Mouse (Mus musculus) kidney, postnatal 36 days (tissue): ENCODE results near the gene Abhd10.

Source experiments
- DNase-seq, 2 experiments: peaks; one replicate each; pipeline ENCODE4 v3.0.0; 2021 to 2022; ENCODE audit warnings: mixed read lengths in 2 of 2

Abhd10 gene

DNA sequence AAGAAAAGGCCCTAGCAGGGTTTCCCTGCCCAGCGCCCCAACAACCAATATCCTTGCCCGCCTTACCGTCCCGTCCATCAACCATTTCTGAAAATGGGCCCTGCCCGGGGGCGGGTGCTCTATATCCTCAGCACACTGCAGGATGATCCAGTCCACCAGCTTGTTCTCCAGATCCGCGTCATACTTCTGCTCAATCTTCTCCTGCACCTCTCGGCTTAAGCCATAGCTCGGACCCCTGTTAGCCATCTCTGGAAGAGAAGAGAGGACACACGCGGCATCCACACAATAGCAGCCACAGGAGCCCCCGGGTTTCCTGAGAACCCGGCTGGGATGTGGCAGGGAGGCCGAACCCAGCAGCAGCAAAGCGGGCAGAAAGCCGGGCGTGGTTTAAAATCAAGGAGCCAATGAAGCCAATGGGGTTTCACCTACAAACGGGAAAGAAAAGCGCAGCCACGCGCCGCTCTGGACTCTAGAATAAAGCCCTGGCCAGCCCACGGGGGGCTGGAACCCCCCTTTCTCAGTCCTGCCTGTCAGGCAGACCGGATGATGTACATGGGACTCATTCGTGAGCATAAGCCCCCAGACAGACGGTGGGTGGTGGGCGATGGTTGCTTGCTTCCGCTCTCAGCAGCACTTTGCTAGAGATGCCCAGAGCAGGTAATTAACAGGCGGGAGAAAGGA is 18.6 kb downstream of the Abhd10 start, which contains the start of gene Tagln3:
TSS of gene Tagln3 (minus strand) at position 548 of the 681 bp plus-strand sequence.
- peak in 1 of 2 experiments; percentile 34 for DNase-seq

DNA sequence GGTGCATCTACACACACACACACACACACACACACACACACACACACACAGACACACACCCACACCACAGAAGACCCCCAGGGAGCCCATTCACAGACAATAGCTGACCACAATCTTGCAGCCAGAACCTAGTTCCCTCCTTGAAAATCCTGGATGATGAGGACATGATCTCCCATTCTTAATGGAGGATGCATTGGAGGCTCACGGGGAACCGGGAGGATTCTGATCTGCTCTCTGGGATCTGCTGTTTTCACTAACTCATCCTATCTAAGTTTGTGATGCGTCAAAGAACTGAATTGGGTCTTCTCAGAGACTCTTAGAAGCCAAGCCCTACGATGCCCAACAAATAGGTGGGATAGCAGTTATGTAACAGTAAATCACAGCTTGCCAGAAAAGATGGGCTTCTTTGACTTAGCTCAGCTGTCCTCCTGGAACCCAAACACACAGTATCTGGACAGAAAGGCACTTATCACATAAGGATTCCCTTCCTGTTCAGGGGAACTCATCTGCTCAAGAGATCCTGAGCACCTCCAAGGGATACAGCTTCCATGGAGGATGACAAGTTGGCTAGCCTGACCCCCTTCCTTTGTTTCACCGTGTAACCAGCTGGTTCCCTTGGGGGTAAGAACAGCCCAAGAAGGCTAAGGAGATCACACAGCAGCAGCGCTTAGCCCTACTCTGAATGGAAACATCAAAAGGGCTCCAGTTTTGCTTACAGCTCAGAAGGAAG is 19.4 kb downstream of the Abhd10 start:
- DNase-seq = no peak

DNA sequence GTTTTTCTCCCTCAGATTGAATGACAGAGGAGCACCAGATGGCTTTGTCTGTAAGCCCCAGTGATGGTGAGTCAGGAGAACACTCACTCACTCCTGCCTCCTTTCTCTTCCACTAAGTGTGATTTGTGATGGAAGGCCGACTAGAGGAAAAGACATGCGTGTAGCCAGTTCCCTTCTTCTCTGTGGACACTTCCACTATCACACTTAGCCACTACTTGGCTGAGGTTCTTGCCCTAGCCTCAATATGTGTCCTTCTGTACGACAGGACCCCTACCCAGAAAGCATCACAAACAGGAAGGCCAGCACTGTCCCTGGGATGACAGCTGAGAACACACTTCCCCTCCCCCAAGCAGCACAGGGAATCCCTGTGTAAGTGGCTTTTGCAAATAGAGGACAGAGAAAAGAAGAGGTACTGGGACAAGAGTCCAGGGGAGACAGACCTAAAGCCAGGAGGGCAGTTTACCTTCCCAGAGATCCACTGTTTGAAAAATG is 20.2 kb downstream of the Abhd10 start:
- DNase-seq = no peak

DNA sequence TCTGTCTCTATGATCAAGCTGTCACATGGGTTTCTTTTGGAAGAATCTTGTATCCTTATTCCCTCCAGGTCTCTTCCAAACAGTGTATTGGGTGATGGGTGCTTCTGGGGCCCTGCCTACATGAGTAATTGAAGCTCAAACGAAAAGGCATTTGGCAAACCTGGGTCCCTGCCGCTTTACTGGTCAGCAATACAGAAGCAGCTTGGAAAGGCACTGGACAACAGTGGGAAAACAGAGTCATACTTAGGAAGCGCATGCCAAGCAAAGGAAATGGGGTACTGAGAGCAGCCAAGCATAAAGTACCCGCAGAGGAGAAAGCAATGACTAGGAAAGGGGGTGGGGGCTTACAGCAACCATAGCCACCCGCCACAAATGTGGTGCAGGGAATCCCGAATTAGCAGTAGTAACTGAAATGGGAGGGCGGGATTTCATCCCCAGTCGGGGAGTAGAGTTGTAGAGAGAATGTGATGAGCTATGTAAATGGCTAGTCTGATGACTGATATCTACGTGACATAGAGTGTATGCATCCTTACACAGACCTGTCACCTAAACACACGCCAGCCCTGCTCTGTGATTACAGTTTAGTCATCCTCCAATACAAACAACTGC is 22.6 kb downstream of the Abhd10 start:
- no peak for DNase-seq

DNA sequence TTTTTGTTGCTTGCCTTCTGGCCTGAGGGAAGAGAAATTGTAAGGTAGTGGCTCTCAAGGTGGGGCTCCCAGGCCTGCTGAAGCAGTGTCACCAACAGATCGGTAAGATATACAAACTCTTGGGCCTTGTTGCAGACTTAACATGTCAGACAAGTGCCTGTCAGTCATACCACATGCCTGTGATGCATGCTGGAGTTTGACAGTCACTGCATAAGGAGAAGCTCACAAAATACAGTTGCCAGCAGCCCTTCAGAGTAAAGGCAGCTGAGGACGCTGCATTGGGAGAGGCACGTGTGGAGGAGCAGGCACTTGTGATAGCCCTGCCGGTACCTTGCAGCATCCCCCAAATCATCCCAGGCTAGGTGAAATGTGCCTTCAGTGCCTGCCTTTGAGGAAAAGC is 24.5 kb downstream of the Abhd10 start:
- no peak for DNase-seq

DNA sequence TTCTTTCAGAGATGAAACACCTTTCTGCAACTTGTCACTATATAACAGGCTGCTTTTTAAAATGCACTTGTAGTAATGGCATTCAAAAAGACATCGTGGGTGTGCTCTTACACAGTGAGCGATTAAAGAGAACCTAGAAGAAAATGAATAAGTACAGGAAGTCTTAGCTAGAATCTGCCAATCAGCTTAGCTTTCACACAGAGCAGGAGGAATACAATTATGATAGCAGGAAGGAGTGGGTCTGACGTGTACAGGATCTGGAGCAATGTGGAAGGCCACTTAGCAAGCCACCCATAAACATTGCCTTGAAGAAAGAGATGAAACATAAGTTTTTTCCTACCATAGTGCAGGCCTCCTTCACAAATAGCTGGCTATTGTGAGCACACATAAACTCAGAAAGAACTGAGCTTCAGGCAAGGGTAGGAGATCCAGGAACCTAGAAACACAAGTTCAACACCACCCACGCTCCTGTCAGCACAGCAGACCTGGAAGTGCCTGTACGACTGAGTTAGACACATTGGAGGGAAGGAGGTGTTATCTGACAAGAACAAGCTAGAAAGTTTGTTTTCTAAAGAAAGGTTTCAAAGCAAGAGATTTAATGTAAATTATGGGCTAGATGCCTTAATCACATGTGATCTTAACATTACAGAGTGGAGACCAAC is 28.1 kb downstream of the Abhd10 start:
- no peak for DNase-seq

DNA sequence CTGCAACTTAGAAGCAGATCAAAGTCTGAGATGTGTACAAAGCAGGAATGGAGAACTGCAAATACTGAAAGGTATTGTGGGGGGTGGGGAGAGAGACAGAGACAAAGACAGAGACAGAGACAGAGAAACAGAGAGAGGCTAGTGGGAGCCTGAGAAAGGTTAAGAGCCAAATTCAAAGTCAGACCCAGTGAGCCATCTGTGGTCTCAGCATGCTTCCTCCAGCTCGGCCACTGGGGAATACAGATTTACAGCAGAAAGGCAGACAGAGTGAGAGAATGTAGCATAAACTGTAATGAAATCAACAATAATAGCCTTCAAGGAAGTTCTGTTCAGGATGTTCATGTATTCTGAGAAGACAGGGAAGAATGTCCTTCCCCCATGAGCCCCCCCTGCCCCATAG is 28.9 kb downstream of the Abhd10 start:
- no peak for DNase-seq

DNA sequence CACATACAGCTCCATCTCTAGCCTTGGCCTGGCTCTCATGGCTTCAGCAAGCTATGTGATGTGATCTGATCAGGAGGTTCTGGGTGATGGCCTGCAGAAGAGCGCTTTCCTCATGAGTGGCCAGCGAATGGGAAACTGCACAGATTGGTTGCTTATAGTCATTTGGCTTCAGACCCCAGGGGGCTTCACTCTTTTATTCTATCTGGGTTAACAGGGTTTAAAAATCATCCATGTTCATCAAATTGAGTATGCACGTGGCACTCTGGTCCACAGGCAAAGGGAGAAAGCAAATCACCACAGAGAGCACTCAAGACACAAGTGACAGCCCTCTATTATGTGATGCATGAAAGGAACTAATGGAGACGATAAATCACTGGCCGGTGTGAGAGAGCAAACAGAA is 29.5 kb downstream of the Abhd10 start:
- DNase-seq = no peak

DNA sequence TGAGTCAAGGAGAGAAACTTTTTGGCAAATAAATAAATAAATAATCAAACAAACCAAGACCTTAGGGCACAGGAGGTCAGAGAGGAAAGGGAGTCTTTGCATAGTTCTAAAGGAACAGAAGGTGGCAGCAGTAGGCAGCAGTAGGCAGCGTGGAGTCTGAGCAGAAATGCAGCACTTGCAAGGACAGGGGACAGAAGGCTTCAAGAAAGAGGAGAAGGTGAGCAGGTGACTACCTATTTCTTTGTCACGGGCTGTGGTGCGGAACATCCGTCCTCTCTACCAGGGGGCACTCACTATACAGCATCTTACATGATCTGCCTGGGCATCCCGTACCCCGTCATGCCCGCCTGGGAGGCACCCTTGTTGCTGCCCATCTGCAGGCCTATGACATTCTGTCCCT is 31.5 kb downstream of the Abhd10 start:
- DNase-seq = peak; percentile 16 to 35

DNA sequence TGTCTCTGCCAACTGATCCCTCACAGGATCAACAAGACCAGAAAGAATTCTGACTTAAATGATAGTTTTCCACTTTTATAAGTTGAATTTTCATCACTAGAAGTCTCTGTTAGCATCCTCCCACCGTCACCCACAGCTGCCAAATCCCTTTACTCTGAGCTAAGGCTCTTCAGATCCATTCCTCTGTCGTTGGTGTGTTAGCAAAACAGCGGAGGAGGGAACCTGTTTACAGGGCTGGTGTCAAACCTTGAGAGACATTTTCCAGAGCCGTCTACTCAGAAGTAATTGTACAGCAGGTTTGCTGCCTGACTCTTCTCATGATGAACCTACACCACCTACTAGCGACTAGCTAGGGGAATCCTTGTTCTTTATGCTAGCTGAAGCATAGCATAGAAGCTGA is 43.5 kb downstream of the Abhd10 start:
- DNase-seq = no peak

DNA sequence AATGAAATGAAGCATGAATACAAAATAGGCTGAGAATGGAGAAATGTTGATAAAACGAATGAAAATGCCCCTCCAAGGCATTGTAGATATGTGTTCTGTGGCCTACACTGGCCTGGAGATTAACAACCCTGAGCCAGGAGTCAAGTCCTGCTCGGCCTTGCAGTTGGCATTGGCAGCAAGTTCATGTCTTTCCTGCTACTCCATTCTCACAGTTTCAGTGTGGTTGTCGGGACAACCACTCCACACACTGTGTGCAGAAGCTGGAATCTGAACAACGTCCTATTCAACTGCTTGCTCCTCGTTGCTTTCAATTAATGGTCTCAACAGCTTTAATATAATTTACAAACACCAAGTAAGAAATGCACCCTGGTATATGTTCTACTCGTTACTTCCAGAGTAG is 44.8 kb downstream of the Abhd10 start:
- no peak for DNase-seq

DNA sequence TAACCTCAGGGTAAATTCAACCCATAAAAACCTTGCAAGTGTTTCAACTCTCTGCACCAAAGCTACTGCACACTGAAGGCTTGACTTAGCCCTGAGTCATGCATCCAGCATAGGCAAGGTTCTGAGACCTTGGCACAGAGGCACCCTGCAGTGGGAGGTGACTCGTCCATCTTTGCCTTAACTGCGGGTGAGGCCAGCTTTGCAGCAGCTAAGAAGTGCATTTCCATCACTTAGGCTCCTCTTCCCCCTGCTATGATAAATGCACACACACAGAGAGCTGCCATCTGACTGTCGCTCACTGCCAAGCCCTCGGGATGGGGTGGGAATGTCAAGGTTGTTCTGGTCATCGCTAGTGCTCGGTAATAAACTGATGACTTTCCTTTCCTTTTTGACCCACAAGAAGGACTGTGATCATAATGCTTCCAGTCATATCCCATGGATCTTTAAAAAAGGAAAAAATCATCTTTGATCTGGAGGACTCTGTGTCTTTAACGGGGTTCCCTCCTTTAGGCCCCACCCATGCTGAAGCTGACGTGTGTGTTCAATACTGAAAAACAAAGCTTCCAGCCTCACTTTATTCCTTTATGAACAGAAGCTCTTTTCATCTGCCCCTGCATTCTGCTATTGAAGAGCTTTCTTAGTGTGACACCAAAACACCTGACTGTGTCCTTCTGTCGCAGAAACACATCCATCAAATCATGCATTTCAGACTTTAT is 47.2 kb downstream of the Abhd10 start:
- no peak for DNase-seq

DNA sequence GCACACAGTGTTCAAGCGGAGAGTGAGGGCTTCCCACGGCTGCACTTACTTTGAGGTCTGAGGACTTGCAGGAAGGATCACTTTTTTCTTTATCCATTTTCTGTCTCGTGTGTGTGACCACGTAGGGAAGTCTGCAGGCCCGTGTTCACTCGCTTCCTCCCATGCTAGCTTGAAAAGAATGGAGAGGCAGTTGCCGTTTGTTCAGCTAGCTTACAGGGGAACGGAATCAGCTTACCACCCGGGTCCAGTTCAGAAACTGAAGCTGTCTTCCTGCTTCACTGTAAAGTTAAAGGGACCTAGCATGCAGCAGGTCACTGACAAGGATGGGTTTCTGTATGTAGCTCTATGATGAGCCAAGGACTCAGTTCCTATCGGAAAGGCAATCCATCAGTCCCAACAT is 49.2 kb downstream of the Abhd10 start, which contains the start of gene Tmprss7:
TSS of gene Tmprss7 (minus strand) at position 101 of the 400 bp plus-strand sequence.
- DNase-seq = no peak

DNA sequence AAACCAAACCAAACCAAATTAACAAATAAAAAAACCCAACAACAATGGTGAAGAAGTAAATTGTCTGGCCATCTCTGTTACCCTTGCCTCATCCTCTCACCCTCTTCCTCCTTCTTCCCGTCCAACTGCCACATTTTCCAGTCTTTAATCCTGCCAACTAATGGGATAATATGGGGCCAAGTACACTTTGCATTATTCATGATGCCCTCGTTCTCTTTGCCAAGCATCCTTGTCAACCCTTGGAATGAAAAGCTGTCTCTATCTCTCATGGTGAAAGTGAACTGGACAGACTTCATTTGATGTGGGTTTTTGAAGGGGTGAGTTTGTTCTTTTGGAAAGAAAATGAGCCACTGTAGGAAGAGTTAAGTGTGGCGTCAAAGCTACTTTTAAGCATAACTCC is 49.9 kb downstream of the Abhd10 start:
- no peak for DNase-seq

DNA sequence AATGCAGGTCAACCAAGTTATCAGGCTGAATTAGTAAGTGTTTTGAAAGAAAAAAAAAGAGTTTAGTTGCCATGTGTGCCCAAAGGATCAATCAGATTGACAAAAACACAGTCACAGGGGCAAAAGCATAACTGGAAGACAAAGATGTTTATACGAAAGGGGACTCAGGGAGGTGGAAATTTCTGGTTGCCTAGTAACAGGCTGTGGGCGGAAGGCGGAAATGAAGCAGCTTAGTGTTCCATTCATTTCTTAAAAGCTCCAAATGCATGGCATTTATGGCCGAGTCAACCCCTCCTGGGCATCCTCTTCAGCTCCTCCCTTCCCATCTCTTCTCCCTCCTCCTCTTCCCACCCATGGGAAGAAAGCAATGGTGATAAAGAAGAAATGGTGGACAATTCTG is 52.6 kb downstream of the Abhd10 start:
- no peak for DNase-seq

DNA sequence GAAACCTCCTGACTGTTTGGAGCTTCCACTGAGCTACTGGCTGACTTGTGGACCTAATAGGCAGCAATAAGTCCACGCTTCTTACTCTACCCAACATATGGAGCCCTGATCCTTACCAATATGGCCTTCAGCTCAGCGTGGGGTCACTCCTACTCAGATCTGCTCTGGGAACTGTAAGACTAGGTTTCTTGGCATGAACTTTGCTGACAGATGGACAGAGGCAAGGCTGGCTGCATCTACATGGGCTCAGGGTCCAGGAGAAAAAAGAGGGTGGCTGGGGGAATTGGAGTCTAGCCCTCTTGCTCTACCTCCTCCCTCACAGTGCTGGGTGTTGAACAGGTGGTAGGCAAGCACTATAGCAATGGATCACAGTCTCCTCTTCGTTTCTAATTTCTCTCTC is 55.9 kb downstream of the Abhd10 start:
- no peak for DNase-seq

DNA sequence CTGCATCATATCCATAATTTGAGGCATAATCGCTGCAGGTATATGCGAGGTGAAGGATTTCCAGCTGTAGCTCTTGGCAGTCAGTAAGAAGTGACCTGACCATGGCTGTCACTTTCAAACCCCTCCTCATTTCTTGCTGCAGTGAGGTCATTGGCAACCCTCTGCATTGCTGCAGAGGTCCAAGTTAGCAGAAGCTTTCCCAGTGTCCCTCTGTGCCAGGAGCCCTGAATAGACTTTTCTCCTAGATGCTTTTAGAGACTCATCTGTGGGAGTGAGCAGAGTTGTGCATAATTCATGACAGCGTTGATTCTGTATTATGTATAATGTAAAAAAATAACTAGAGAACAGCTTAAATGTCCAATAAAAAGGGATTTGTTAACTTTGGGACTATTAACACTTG is 57.5 kb downstream of the Abhd10 start:
- DNase-seq = no peak

DNA sequence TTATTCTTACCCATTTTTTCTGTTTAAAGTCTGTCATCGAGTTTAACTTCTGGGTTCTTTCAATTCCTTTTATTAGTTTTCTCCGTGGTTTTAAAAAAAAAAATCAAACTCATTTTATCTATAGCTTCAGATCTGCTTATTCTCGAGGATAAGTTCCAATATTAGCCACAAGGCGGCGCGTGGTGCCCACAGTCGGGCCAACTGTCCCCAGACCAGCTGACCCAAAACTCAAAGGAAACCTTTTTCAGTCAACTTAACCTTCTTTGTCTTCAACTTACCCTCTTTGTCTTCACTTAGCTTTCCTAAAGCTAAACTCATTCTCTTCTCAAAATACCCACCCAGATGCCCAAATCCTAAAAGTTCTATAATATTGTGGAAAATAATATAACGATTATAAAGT is 57.9 kb downstream of the Abhd10 start:
- peak; percentile 69 to 88 for DNase-seq
